Mouse (Mus musculus): ENCODE data around the gene Spop. TPM values are rescaled to one million over a fixed set of nuclear protein-coding genes. Genes with fewer than 3 reads are reported as not detected.

The Spop gene
- 100 to 1,000 TPM; 103 to 126 TPM for total RNA-seq (2021)

- intact Hi-C loops (cut with DNase I): no loop called here
- DNase-seq: peak; percentile 91
Observed at GRCm38 (mm10) chr11:95413641-95414535, at the start of gene Spop. TSS of gene Spop (plus strand) at chr11:95414080.

- intact Hi-C loops (cut with DNase I): no loop called here
- DNase-seq: no peak
Observed at GRCm38 (mm10) chr11:95364388-95364787, 49.5 kb upstream of the Spop start.

GRCm38 (mm10) chr11:95365596-95365995 is 48.3 kb upstream of the Spop start:
- intact Hi-C loops (cut with DNase I): no loop called here
- peak; percentile 63 for DNase-seq

- peak; percentile 28 for DNase-seq
- intact Hi-C loops (cut with DNase I): no loop called here
Observed at GRCm38 (mm10) chr11:95366280-95366897, 47.5 kb upstream of the Spop start.

DNA sequence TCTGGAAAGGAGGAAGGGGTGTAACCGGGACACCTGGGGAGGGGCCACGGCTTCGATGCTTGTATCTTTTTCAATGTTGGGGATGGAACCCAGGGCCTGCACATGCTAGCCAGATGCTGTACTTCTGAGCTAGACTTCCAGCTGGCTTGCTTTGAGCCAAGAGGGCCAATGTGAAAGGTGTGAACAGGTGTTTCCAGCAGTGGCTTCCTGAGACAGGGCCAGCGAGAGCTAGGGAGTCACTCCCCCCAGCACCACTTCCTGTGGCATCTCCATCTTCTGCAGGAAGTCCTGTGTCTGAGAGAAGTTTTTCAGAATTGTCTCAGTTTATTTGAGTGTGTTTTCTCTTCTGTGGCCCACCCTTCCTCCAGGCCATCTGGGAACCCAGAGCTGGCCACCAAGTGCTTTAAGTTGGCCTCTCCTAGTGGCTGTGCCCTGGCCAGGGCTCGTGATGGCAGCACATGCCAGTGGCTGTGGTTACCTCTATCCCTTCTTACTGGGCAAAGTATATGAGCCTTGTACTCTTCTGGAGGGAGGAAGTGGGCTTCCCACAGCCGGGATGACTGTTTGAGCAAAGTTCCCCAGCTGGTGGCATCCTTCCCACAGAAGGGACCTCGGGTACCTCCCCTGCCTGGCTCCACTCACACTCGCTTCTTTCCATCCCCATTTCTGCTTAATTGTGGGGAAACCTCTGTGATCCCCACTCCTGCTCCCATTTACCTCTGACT is 46.7 kb upstream of the Spop start:
- DNase-seq: no peak
- intact Hi-C loops (cut with DNase I): no loop called here

- no peak for DNase-seq
- intact Hi-C loops (cut with DNase I): no loop called here
Observed at GRCm38 (mm10) chr11:95368231-95368823, 45.6 kb upstream of the Spop start.

DNA sequence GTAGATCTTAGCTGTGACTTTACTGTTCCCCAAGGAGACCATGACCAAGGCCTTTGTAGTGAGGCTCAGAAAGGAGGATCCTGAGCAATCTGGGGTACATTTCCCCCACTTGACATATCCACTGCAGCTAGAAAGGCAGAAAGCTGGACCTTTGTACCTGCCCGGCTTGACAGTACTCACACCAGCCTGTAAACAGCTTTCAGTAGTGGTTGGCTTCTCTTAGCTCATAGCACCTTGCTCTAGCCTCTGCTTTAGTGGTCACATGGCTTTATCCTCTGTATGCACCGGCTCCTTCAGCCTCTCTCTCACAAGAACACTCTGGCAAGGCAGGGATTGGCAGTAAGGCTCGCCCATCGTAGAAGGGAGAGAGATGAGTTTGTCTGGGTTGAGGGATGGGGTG is 45.0 kb upstream of the Spop start:
- intact Hi-C loops (cut with DNase I): no loop called here
- no peak for DNase-seq

- intact Hi-C loops (cut with DNase I): no loop called here
- peak; percentile 69 for DNase-seq
Observed at GRCm38 (mm10) chr11:95369964-95370890, 43.7 kb upstream of the Spop start.

DNA sequence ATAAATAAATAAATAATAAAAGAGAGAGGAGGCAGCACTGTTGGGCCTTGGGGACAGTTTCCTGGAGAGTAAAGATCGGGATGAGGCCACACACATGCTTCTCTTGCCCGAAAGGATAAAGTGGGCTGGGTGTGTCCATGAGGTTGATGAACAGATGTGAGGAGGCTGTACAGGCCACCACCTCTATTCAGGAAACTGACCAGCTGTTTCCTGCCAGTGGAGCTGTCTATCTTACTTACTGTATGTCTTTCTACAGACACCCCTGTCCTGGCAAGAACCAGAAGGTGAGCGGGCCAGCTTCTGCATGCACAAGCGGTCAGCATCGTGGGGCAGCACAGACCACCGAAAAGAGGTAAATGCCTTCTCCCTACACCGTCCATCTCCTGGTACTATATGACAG is 42.7 kb upstream of the Spop start:
- intact Hi-C loops (cut with DNase I): no loop called here
- DNase-seq: no peak

DNA sequence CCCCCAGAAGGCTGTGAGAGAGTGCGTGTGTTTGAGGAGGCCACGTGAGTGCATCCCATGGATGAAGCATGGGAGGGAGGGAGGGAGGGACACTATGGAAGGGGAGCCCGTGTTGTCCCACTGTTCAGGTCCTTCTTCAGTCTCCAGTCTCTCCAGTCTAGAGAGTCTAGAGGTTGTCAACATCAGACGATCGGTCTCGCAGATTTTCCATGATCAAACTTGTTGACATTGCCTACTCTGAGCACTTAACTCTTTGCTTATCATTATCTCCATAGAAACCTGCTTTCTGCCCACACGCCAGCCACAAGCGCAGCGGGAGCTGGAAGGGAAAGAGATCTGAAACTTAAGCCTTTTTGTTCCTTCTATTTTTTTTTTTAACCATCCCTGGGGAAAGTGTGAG is 35.0 kb upstream of the Spop start:
- intact Hi-C loops (cut with DNase I): no loop called here
- DNase-seq: no peak

DNA sequence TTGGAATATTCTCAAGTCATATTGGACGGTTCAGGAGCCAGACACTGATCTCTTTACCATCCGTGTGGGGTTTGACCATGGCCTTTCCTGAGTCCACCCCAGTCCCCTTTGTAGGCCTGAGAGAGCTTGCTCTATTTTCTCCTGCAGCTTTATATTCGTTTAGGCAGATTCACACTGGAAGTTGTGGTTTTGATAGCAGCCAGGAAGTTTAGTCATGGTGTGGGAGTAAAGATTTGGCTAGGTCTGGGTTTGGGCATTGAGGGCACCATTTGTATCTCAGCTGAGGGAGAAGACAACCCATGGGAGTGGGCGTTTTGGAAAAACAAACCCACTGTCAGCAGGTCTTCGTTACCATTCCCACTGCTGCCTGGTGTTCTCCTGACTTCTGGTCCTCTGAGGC is 34.3 kb upstream of the Spop start:
- no peak for DNase-seq
- intact Hi-C loops (cut with DNase I): no loop called here

GRCm38 (mm10) chr11:95380711-95381110 is 33.2 kb upstream of the Spop start:
- intact Hi-C loops (cut with DNase I): no loop called here
- no peak for DNase-seq

- no peak for DNase-seq
- intact Hi-C loops (cut with DNase I): no loop called here
Observed at GRCm38 (mm10) chr11:95381146-95381545, 32.7 kb upstream of the Spop start.

- intact Hi-C loops (cut with DNase I): no loop called here
Observed at GRCm38 (mm10) chr11:95383331-95383986, 30.4 kb upstream of the Spop start.

GRCm38 (mm10) chr11:95384004-95384318 is 29.9 kb upstream of the Spop start:
- DNase-seq: no peak
- intact Hi-C loops (cut with DNase I): no loop called here

More at GRCm38 (mm10) chr11:95383331-95383986, 30.4 kb upstream of the Spop start:
- no peak for DNase-seq

GRCm38 (mm10) chr11:95384319-95384972 is 29.4 kb upstream of the Spop start, which contains the start of gene Slc35b1:
TSS of gene Slc35b1 (plus strand) at chr11:95384692.
- intact Hi-C loops (cut with DNase I): no loop called here
- peak; percentile 92 for DNase-seq

GRCm38 (mm10) chr11:95384973-95385320 is 28.9 kb upstream of the Spop start:
- no peak for DNase-seq
- intact Hi-C loops (cut with DNase I): no loop called here

GRCm38 (mm10) chr11:95387354-95387753 is 26.5 kb upstream of the Spop start:
- no peak for DNase-seq
- intact Hi-C loops (cut with DNase I): no loop called here

- no peak for DNase-seq
- intact Hi-C loops (cut with DNase I): no loop called here
Observed at GRCm38 (mm10) chr11:95389006-95389405, 24.9 kb upstream of the Spop start.

Data from left cerebral cortex, postnatal 4 days (tissue).